19 mouse cellular contexts compared by ENCODE assay signal in the genomic region with DNA sequence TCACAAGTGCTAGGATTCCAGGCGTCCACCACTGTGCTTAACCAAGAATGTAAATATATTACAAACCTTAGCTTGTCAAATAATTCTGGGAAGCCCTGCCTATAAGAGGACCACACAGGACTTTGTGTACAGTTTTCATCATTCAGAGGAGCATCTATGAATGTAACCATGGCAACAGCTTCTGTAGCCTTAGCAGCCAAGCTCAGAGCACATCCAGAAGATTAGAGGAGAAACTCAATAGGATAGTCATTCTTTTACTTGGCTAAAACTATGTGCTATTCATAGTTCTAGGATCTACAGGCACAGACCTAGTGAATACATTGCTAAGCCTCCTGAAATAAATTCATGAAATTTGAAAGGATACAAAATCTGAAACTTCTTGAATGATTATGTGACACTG.
DNase-seq lines count a peak whose midpoint lies in the region; ATAC-seq and TF ChIP-seq lines count a peak whose summit lies in the region.
"Had no signal": no experiment of that assay in that cellular context is flagged by ENCODE, and none has a peak within 500 bp of the region (broad histone marks: within the 10 kb centered on the region; RNA-seq: fewer than 3 reads in every experiment).

No protein-coding gene starts in this region.

- no peak for TF ChIP-seq CTCF in hindbrain, postnatal 0 days (IDR thresholded peaks at IDR 0.05; ENCODE audit: low read depth)
- TF ChIP-seq CTCF in cortical plate, adult 2 months (IDR thresholded peaks at IDR 0.05; ENCODE audit: extremely low read depth, insufficient read depth, low read length) = no peak

- 32% methylated on average over 1 of the region's 1 CpGs for WGBS in hindbrain, postnatal 0 days
- 61% methylated on average over 1 of the region's 1 CpGs for WGBS in hindbrain, embryonic 14.5 days
- 59% methylated on average over 1 of the region's 1 CpGs for WGBS in forebrain, embryonic 15.5 days
- WGBS in midbrain, embryonic 16.5 days = 33% methylated on average over 1 of the region's 1 CpGs
- 79% methylated on average over 1 of the region's 1 CpGs for WGBS in heart, embryonic 10.5 days

- no peak overlapping the region for H3K27ac ChIP-seq in hindbrain, postnatal 0 days
- H3K27ac ChIP-seq in hindbrain, embryonic 14.5 days = no peak overlapping the region
- H3K27ac ChIP-seq in cortical plate, adult 2 months (ENCODE audit: insufficient read depth, low read length) = peak overlapping the region; percentile 86; the same call in 1 of the 2 replicates
- H3K27ac ChIP-seq in forebrain, embryonic 15.5 days (replicated peaks) = no peak overlapping the region
- H3K27ac ChIP-seq in midbrain, embryonic 16.5 days (ENCODE audit: low read length) = no peak overlapping the region; the same call in 1 of the 2 replicates
- H3K27ac ChIP-seq in heart, embryonic 10.5 days = no peak overlapping the region
- H3K27ac ChIP-seq: neural tube, embryonic 15.5 days had no signal

- H3K36me3 ChIP-seq in hindbrain, postnatal 0 days (ENCODE audit: insufficient read depth, low read length) = no peaks in the 10 kb centered on the region
- no peaks in the 10 kb centered on the region for H3K36me3 ChIP-seq in hindbrain, embryonic 14.5 days (replicated peaks; ENCODE audit: control insufficient read depth, insufficient read depth)
- no peaks in the 10 kb centered on the region for H3K36me3 ChIP-seq in forebrain, embryonic 15.5 days
- H3K36me3 ChIP-seq in midbrain, embryonic 16.5 days (ENCODE audit: control insufficient read depth, insufficient read depth, low read length) = no peaks in the 10 kb centered on the region
- H3K36me3 ChIP-seq in heart, embryonic 10.5 days = no peaks in the 10 kb centered on the region
- H3K36me3 ChIP-seq: neural tube, embryonic 15.5 days had no signal

- H3K4me1 ChIP-seq in hindbrain, postnatal 0 days (ENCODE audit: insufficient read depth, low read length) = peaks cover 14% of the 10 kb centered on the region; the same call in 1 of the 2 replicates
- H3K4me1 ChIP-seq in hindbrain, embryonic 14.5 days (replicated peaks; ENCODE audit: control insufficient read depth, insufficient read depth, low read length) = 0 out of 2 replicates have a peak, but pooled peaks cover 16% of the 10 kb centered on the region
- H3K4me1 ChIP-seq in cortical plate, adult 2 months (ENCODE audit: control insufficient read depth, insufficient read depth, low read length) = peaks cover 19% of the 10 kb centered on the region
- H3K4me1 ChIP-seq in forebrain, embryonic 15.5 days = peaks cover 13% of the 10 kb centered on the region
- peaks cover 26% of the 10 kb centered on the region for H3K4me1 ChIP-seq in midbrain, embryonic 16.5 days (ENCODE audit: control insufficient read depth, insufficient read depth, low read length)
- H3K4me1 ChIP-seq in heart, embryonic 10.5 days = 0 out of 2 replicates have a peak, but pooled peaks cover 4% of the 10 kb centered on the region

- H3K27me3 ChIP-seq in hindbrain, postnatal 0 days (ENCODE audit: insufficient read depth, low read length) = no peaks in the 10 kb centered on the region
- H3K27me3 ChIP-seq in hindbrain, embryonic 14.5 days (ENCODE audit: control insufficient read depth, insufficient read depth, low read length) = no peaks in the 10 kb centered on the region
- H3K27me3 ChIP-seq in forebrain, embryonic 15.5 days = no peaks in the 10 kb centered on the region
- H3K27me3 ChIP-seq in midbrain, embryonic 16.5 days (ENCODE audit: control insufficient read depth, insufficient read depth, low read depth, low read length) = no peaks in the 10 kb centered on the region
- no peaks in the 10 kb centered on the region for H3K27me3 ChIP-seq in heart, embryonic 10.5 days (ENCODE audit: insufficient read depth, poor library complexity, severe bottlenecking)
- H3K27me3 ChIP-seq: neural tube, embryonic 15.5 days had no signal

- peak; percentile 70 for ATAC-seq in hindbrain, postnatal 0 days
- ATAC-seq in hindbrain, embryonic 14.5 days (ENCODE audit: low FRiP score) = no peak
- ATAC-seq in forebrain, embryonic 15.5 days (replicated peaks) = peak; percentile 64
- ATAC-seq in midbrain, embryonic 16.5 days = peak; percentile 65

- DNase-seq in hindbrain, postnatal 0 days (ENCODE audit: low spot score) = peak; percentile 72
- no peak for DNase-seq in hindbrain, embryonic 14.5 days (ENCODE audit: low spot score)
- no peak for DNase-seq in heart, embryonic 10.5 days (ENCODE audit: low spot score)
- DNase-seq in right cerebral cortex, postnatal 10 days (ENCODE audit: low spot score in 2 of 2) = no peak
- no peak for DNase-seq in adrenal gland, adult 18-20 months (ENCODE audit: low spot score in 2 of 2)
- DNase-seq: cerebellum, postnatal 14 days; embryo, embryonic 11 days; heart, postnatal 10 days; kidney, adult 18-20 months; kidney, postnatal 10 days; left cerebral cortex, postnatal 4 days; liver; lung, postnatal 10 days; thymus, postnatal 4 days had no signal

- no peaks in the 10 kb centered on the region for H3K9me3 ChIP-seq in hindbrain, postnatal 0 days (ENCODE audit: low read length)
- no peaks in the 10 kb centered on the region for H3K9me3 ChIP-seq in hindbrain, embryonic 14.5 days (ENCODE audit: control insufficient read depth, low read length)
- H3K9me3 ChIP-seq in forebrain, embryonic 15.5 days = no peaks in the 10 kb centered on the region
- H3K9me3 ChIP-seq in midbrain, embryonic 16.5 days (replicated peaks; ENCODE audit: control insufficient read depth, low read length, poor library complexity, severe bottlenecking) = no peaks in the 10 kb centered on the region
- no peaks in the 10 kb centered on the region for H3K9me3 ChIP-seq in heart, embryonic 10.5 days
- H3K9me3 ChIP-seq: neural tube, embryonic 15.5 days had no signal

- H3K4me2 ChIP-seq in hindbrain, postnatal 0 days (ENCODE audit: low read depth, low read length) = no peak overlapping the region
- no peak overlapping the region for H3K4me2 ChIP-seq in hindbrain, embryonic 14.5 days (replicated peaks)
- no peak overlapping the region for H3K4me2 ChIP-seq in forebrain, embryonic 15.5 days (replicated peaks)
- no peak overlapping the region for H3K4me2 ChIP-seq in midbrain, embryonic 16.5 days (ENCODE audit: low read length)
- H3K4me2 ChIP-seq: heart, embryonic 11.5 days; neural tube, embryonic 15.5 days had no signal

- no peak for TF ChIP-seq POLR2A in cortical plate, adult 2 months (IDR thresholded peaks at IDR 0.05; ENCODE audit: extremely low read depth, insufficient read depth, low read length)

- H3K9ac ChIP-seq in hindbrain, postnatal 0 days (replicated peaks; ENCODE audit: low read length) = no peak overlapping the region
- H3K9ac ChIP-seq in hindbrain, embryonic 14.5 days = no peak overlapping the region
- H3K9ac ChIP-seq in forebrain, embryonic 15.5 days (replicated peaks) = no peak overlapping the region
- no peak overlapping the region for H3K9ac ChIP-seq in midbrain, embryonic 16.5 days (ENCODE audit: low read depth, low read length)
- H3K9ac ChIP-seq: neural tube, embryonic 15.5 days had no signal

- no peak overlapping the region for H3K4me3 ChIP-seq in hindbrain, postnatal 0 days (ENCODE audit: low read length)
- H3K4me3 ChIP-seq in hindbrain, embryonic 14.5 days (replicated peaks; ENCODE audit: low read length) = no peak overlapping the region
- no peak overlapping the region for H3K4me3 ChIP-seq in cortical plate, adult 2 months (ENCODE audit: insufficient read depth, low read length)
- H3K4me3 ChIP-seq in forebrain, embryonic 15.5 days = no peak overlapping the region
- H3K4me3 ChIP-seq in midbrain, embryonic 16.5 days (ENCODE audit: low read depth, low read length) = no peak overlapping the region
- no peak overlapping the region for H3K4me3 ChIP-seq in heart, embryonic 10.5 days
- H3K4me3 ChIP-seq: neural tube, embryonic 15.5 days had no signal
